Mouse (Mus musculus): ENCODE results near the gene Cyp2c54. TPM values are rescaled to one million over a fixed set of nuclear protein-coding genes. Genes with fewer than 3 reads are reported as not detected.
"Not testable (repeated sequence)": the region's sequence is repeated elsewhere in the genome, so short reads cannot be mapped to it uniquely, and the experiment has no call there.

Cyp2c54 gene
- not detected in 2 replicates for polyA plus RNA-seq (2015; fragmentation: Nextera tagmentation; extraction: Ambion mirVana)

GRCm38 (mm10) chr19:40073701-40074100, at the start of gene Cyp2c54:
Gene Cyp2c54, minus strand, starts transcription at chr19:40073827.
- no peak within 1 kb of the TSS for H3K4me2 ChIP-seq (replicated peaks; ENCODE audit: low read depth, low read length)
- no peak within 1 kb of the TSS for H3K9ac ChIP-seq (replicated peaks; ENCODE audit: low read depth)
- H3K4me3 ChIP-seq (ENCODE audit: low read depth, low read length): no peak within 1 kb of the TSS
- no peaks in the 10 kb centered on the region for H3K36me3 ChIP-seq (ENCODE audit: insufficient read depth, low read length)
- ATAC-seq: no peak
- H3K27ac ChIP-seq (ENCODE audit: low read length): no peak within 1 kb of the TSS
- no peaks in the 10 kb centered on the region for H3K9me3 ChIP-seq (ENCODE audit: low read length)
- TF ChIP-seq EP300 (IDR thresholded peaks at IDR 0.05) (no peak), CTCF (IDR thresholded peaks at IDR 0.05) (no peak)
- no peaks in the 10 kb centered on the region for H3K27me3 ChIP-seq (replicated peaks; ENCODE audit: insufficient read depth, low read length)
- H3K4me1 ChIP-seq (ENCODE audit: insufficient read depth, low read depth, low read length): no peaks in the 10 kb centered on the region
- DNase-seq (ENCODE audit: low spot score): no peak

DNA sequence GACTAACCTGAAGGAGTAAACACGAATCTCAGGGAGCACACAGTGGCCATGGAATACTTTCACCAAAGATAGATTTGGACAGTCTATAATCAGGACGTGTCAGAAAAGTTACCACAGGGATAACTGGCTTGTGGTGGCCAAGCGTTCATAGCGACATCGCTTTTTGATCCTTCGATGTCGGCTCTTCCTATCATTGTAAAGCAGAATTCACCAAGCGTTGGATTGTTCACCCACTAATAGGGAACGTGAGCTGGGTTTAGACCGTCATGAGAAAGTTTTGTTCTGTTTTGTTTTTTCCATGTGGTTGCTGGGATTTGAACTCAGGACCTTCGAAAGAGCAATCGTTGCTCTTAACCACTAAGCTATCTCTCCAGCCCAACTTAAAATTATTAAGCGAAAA, 46.0 kb upstream of the Cyp2c54 start:
- H3K4me2 ChIP-seq (replicated peaks; ENCODE audit: low read depth, low read length); H3K4me3 ChIP-seq (ENCODE audit: low read depth, low read length); H3K4me1 ChIP-seq (ENCODE audit: insufficient read depth, low read depth, low read length); ATAC-seq; H3K9ac ChIP-seq (replicated peaks; ENCODE audit: low read depth); H3K27me3 ChIP-seq (replicated peaks; ENCODE audit: insufficient read depth, low read length); H3K36me3 ChIP-seq (ENCODE audit: insufficient read depth, low read length); H3K9me3 ChIP-seq (ENCODE audit: low read length); DNase-seq (ENCODE audit: low spot score); H3K27ac ChIP-seq (ENCODE audit: low read length): not testable (repeated sequence)
- WGBS: 79% methylated on average over 13 of the region's 13 CpGs

DNA sequence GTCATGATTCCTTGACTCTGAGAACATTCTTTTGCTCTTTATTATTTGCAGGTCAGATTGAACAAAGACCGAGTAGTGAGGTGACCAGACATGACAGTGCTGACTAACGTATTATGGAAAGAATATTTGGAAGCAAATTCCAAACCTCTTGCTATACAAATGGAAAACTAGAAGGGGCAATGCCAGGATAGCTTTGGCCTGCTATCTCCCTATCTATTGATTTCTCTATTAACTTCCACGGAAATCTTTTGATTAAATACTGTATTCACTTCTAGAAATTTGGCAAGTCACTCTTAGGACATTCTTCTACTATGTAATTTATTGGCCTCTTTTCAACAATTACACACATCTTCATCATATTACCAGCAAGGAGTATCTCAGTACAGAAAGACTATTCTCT, 17.5 kb upstream of the Cyp2c54 start:
- no peaks in the 10 kb centered on the region for H3K27me3 ChIP-seq (replicated peaks; ENCODE audit: insufficient read depth, low read length)
- no peaks in the 10 kb centered on the region for H3K36me3 ChIP-seq (ENCODE audit: insufficient read depth, low read length)
- no peak for TF ChIP-seq CTCF (IDR thresholded peaks at IDR 0.05)
- TF ChIP-seq EP300 (IDR thresholded peaks at IDR 0.05): no peak
- H3K4me1 ChIP-seq (ENCODE audit: insufficient read depth, low read depth, low read length): no peaks in the 10 kb centered on the region
- WGBS: 73% methylated on average over 3 of the region's 3 CpGs
- no peak overlapping the region for H3K9ac ChIP-seq (replicated peaks; ENCODE audit: low read depth)
- no peak overlapping the region for H3K4me3 ChIP-seq (ENCODE audit: low read depth, low read length)
- no peak overlapping the region for H3K4me2 ChIP-seq (replicated peaks; ENCODE audit: low read depth, low read length)
- ATAC-seq (no peak), DNase-seq (ENCODE audit: low spot score) (no peak)
- H3K9me3 ChIP-seq (ENCODE audit: low read length): no peaks in the 10 kb centered on the region
- H3K27ac ChIP-seq (ENCODE audit: low read length): no peak overlapping the region

- not testable (repeated sequence) for H3K27ac ChIP-seq (ENCODE audit: low read length); H3K36me3 ChIP-seq (ENCODE audit: insufficient read depth, low read length); H3K4me2 ChIP-seq (replicated peaks; ENCODE audit: low read depth, low read length); H3K9ac ChIP-seq (replicated peaks; ENCODE audit: low read depth); DNase-seq (ENCODE audit: low spot score); H3K4me1 ChIP-seq (ENCODE audit: insufficient read depth, low read depth, low read length); H3K4me3 ChIP-seq (ENCODE audit: low read depth, low read length); ATAC-seq; H3K9me3 ChIP-seq (ENCODE audit: low read length); H3K27me3 ChIP-seq (replicated peaks; ENCODE audit: insufficient read depth, low read length)
- 100% methylated on average over 1 of the region's 1 CpGs for WGBS
Observed at GRCm38 (mm10) chr19:40089421-40089820, 15.8 kb upstream of the Cyp2c54 start, which contains the start of gene Cyp2c50. Gene Cyp2c50, plus strand, starts transcription at chr19:40089688.

- Histone ChIP-seq H3K27me3 (replicated peaks; ENCODE audit: insufficient read depth, low read length) (no peaks in the 10 kb centered on the region), H3K36me3 (ENCODE audit: insufficient read depth, low read length) (no peaks in the 10 kb centered on the region), H3K9ac (replicated peaks; ENCODE audit: low read depth) (no peak overlapping the region), H3K4me3 (ENCODE audit: low read depth, low read length) (no peak overlapping the region), H3K27ac (ENCODE audit: low read length) (no peak overlapping the region), H3K4me2 (replicated peaks; ENCODE audit: low read depth, low read length) (no peak overlapping the region), H3K4me1 (ENCODE audit: insufficient read depth, low read depth, low read length) (no peaks in the 10 kb centered on the region), H3K9me3 (ENCODE audit: low read length) (no peaks in the 10 kb centered on the region)
- TF ChIP-seq EP300 (IDR thresholded peaks at IDR 0.05): no peak
- DNase-seq (ENCODE audit: low spot score) (no peak), ATAC-seq (no peak)
- 77% methylated on average over 1 of the region's 1 CpGs for WGBS
Observed at GRCm38 (mm10) chr19:40088381-40088780, 14.8 kb upstream of the Cyp2c54 start.

DNA sequence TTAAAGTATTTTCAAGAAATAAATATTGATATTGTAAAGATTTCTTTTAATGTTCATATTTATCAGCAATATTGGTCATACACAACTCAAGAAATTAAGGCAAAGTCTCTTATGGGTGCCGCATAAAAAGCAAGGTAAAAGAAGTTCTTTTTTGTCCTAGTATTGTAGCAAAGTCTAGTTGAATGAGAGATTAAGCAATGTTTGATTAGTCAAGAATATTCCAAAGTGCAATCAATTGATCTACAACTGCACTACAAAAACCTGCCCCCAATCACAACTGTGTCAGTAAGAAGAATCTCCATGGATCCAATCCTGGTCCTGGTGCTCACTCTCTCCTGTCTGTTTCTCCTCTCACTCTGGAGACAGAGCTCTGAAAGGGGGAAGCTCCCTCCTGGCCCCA, 81.5 kb downstream of the Cyp2c54 start, which contains the start of gene Cyp2c37:
Cyp2c37 (plus strand) TSS at position 285 of the 400 bp plus-strand sequence.
- 89% methylated on average over 1 of the region's 1 CpGs for WGBS
- not testable (repeated sequence) for H3K36me3 ChIP-seq (ENCODE audit: insufficient read depth, low read length); ATAC-seq; H3K9ac ChIP-seq (replicated peaks; ENCODE audit: low read depth); H3K4me3 ChIP-seq (ENCODE audit: low read depth, low read length); DNase-seq (ENCODE audit: low spot score); H3K9me3 ChIP-seq (ENCODE audit: low read length); H3K4me2 ChIP-seq (replicated peaks; ENCODE audit: low read depth, low read length); H3K27ac ChIP-seq (ENCODE audit: low read length); H3K4me1 ChIP-seq (ENCODE audit: insufficient read depth, low read depth, low read length); H3K27me3 ChIP-seq (replicated peaks; ENCODE audit: insufficient read depth, low read length)

DNA sequence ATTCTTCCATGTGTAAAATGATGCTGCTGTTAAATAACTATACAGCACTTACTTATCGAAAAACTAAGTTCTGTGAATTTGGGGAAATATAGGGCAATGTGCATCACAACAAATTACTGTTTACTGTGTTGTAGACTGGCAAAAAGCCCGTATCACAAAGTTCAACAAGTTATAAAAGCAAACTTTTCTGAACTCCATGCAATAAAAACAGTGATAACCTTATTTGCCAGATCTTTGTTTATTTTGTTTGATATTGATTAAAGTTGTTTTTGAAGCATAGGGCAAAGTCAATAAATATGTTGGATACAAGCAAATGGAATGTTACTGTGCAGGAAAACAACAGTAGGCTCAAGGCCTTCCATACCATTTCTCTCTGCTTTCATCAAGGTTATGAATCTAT, 84.2 kb downstream of the Cyp2c54 start:
- no peak for TF ChIP-seq CTCF (IDR thresholded peaks at IDR 0.05)
- TF ChIP-seq EP300 (IDR thresholded peaks at IDR 0.05): no peak

More for the DNA sequence above, 84.2 kb downstream of the Cyp2c54 start:
- WGBS: 59% methylated on average over 2 of the region's 2 CpGs
- Histone ChIP-seq H3K9me3 (ENCODE audit: low read length) (no peaks in the 10 kb centered on the region), H3K4me1 (ENCODE audit: insufficient read depth, low read depth, low read length) (no peaks in the 10 kb centered on the region), H3K36me3 (ENCODE audit: insufficient read depth, low read length) (no peaks in the 10 kb centered on the region), H3K4me3 (ENCODE audit: low read depth, low read length) (no peak overlapping the region), H3K27me3 (replicated peaks; ENCODE audit: insufficient read depth, low read length) (no peaks in the 10 kb centered on the region), H3K9ac (replicated peaks; ENCODE audit: low read depth) (no peak overlapping the region), H3K4me2 (replicated peaks; ENCODE audit: low read depth, low read length) (no peak overlapping the region), H3K27ac (ENCODE audit: low read length) (no peak overlapping the region)
- ATAC-seq (no peak), DNase-seq (ENCODE audit: low spot score) (no peak)

Other genes starting within 250 kb of the Cyp2c54 start
- not detected in 2 replicates for gene Cyp2c69, start 187.0 kb downstream of the Cyp2c54 start, polyA plus RNA-seq (2015; fragmentation: Nextera tagmentation; extraction: Ambion mirVana)
- not detected in 2 replicates for gene Cyp2c37, start 81.4 kb downstream of the Cyp2c54 start, polyA plus RNA-seq (2015; fragmentation: Nextera tagmentation; extraction: Ambion mirVana)
- gene Cyp2c50, start 15.9 kb upstream of the Cyp2c54 start, polyA plus RNA-seq (2015; fragmentation: Nextera tagmentation; extraction: Ambion mirVana): not detected in 2 replicates
- not detected in 2 replicates for gene Cyp2c70, start 113.5 kb upstream of the Cyp2c54 start, polyA plus RNA-seq (2015; fragmentation: Nextera tagmentation; extraction: Ambion mirVana)
- gene Pdlim1, start 198.0 kb upstream of the Cyp2c54 start, polyA plus RNA-seq (2015; fragmentation: Nextera tagmentation; extraction: Ambion mirVana): 139 and 147 TPM in 2 replicates